Mouse (Mus musculus): Measurements from ENCODE around the gene Calm5.

- no peak for TF ChIP-seq CTCF (IDR thresholded peaks at IDR 0.05; ENCODE audit: control insufficient read depth, insufficient read depth, insufficient read length)
- TF ChIP-seq MAX (IDR thresholded peaks at IDR 0.05) = no peak
- TF ChIP-seq MYOG (IDR thresholded peaks at IDR 0.05; ENCODE audit: control insufficient read depth, extremely low read depth, insufficient read length) = no peak
- no peak for TF ChIP-seq FOSL1 (IDR thresholded peaks at IDR 0.05; ENCODE audit: insufficient read depth, low read length, poor library complexity, severe bottlenecking)
- no peak for TF ChIP-seq USF1 (IDR thresholded peaks at IDR 0.05; ENCODE audit: low read depth)
These were observed 18.9 kb downstream of the Calm5 start for GRCm38 (mm10) chr13:3872832-3873231.

All from C2C12 (cell line).